Mouse (Mus musculus) MEL (cell line): ENCODE data around the gene Tmtc1. TPM values are rescaled to one million over a fixed set of nuclear protein-coding genes. Genes with fewer than 3 reads are reported as not detected.

Experiments
- DNase-seq: peaks from one replicate; pipeline ENCODE4 v3.0.0; 2011; ENCODE audit warnings: low read depth, low spot score
- H3K27ac ChIP-seq: 2 replicates; pipeline ENCODE4 v1.5.1; 2012; ENCODE audit warnings: low read depth, mild to moderate bottlenecking, control low read depth, low read length, moderate library complexity; ENCODE audit not compliant: control insufficient read depth
- H3K27me3 ChIP-seq, 2 experiments: fragments of 150-350 bp in 1 of 2; sonication (generic) in 1 of 2; 2 replicates each; pipeline ENCODE4 v1.6.1; 2012; ENCODE audit warnings: low read length in 2 of 2, mild to moderate bottlenecking in 2 of 2, improper control_type of control experiment in 1 of 2, moderate library complexity in 1 of 2; ENCODE audit not compliant: insufficient read depth in 2 of 2, control insufficient read depth in 1 of 2
- H3K36me3 ChIP-seq, 2 experiments: 2 replicates each; pipeline ENCODE4 v1.6.1; 2012 to 2014; ENCODE audit warnings: low read length in 2 of 2, improper control_type of control experiment in 1 of 2, inconsistent platforms in 1 of 2, mild to moderate bottlenecking in 1 of 2; ENCODE audit not compliant: insufficient read depth in 2 of 2, control insufficient read depth in 1 of 2
- H3K4me1 ChIP-seq, 2 experiments: fragments of 150-350 bp in 1 of 2; sonication (generic) in 1 of 2; 2 replicates each; pipeline ENCODE4 v1.6.1; 2012; ENCODE audit warnings: low read length in 2 of 2, improper control_type of control experiment in 1 of 2, mild to moderate bottlenecking in 1 of 2; ENCODE audit not compliant: insufficient read depth in 2 of 2, control insufficient read depth in 1 of 2
- H3K4me3 ChIP-seq, 2 experiments: fragments of 150-350 bp in 1 of 2; sonication (generic) in 1 of 2; 2 replicates each; pipeline ENCODE4 v1.5.1; 2012; ENCODE audit warnings: low read depth in 2 of 2, low read length in 2 of 2, mild to moderate bottlenecking in 2 of 2, moderate library complexity in 2 of 2, control low read depth in 1 of 2, improper control_type of control experiment in 1 of 2; ENCODE audit not compliant: control insufficient read depth in 1 of 2, insufficient read depth in 1 of 2
- H3K79me2 ChIP-seq: 2 replicates; pipeline ENCODE4 v1.6.1; 2012; ENCODE audit warnings: mild to moderate bottlenecking, low read length, moderate library complexity; ENCODE audit not compliant: control insufficient read depth, poor library complexity, insufficient read depth
- H3K9ac ChIP-seq: 2 replicates; pipeline ENCODE4 v1.6.1; 2012; ENCODE audit warnings: low read depth, mild to moderate bottlenecking, control low read depth, low read length, moderate library complexity; ENCODE audit not compliant: control insufficient read depth, poor library complexity, severe bottlenecking
- H3K9me3 ChIP-seq: fragments of 150-350 bp; sonication (generic); replicated peaks from 2 replicates; pipeline ENCODE4 v1.6.1; 2012; ENCODE audit warnings: mild to moderate bottlenecking, low read length, improper control_type of control experiment, moderate library complexity; ENCODE audit not compliant: insufficient read depth
- BHLHE40 ChIP-seq: IDR thresholded peaks from 2 replicates; pipeline ENCODE4 v1.6.1; 2012; ENCODE audit warnings: low read depth, mild to moderate bottlenecking, inconsistent platforms, low read length, improper control_type of control experiment, borderline replicate concordance
- CHD2 ChIP-seq: IDR thresholded peaks from 2 replicates; pipeline ENCODE4 v1.6.1; 2011; ENCODE audit warnings: low read length, improper control_type of control experiment
- CTCF ChIP-seq, 3 experiments: IDR thresholded peaks in 2 of 3; conservative IDR thresholded peaks in 1 of 3; 2 replicates each; pipeline ENCODE4 v1.5.1; 2011 to 2012; ENCODE audit warnings: low read length in 3 of 3, low read depth in 2 of 3, mild to moderate bottlenecking in 2 of 3, improper control_type of control experiment in 1 of 3, inconsistent platforms in 1 of 3, mixed read lengths in 1 of 3, moderate library complexity in 1 of 3; ENCODE audit not compliant: control insufficient read depth in 1 of 3, insufficient read depth in 1 of 3, poor library complexity in 1 of 3, severe bottlenecking in 1 of 3
- E2F4 ChIP-seq: IDR thresholded peaks from 2 replicates; pipeline ENCODE4 v1.6.1; 2011; ENCODE audit warnings: low read depth, low read length, improper control_type of control experiment, borderline replicate concordance
- ETS1 ChIP-seq: IDR thresholded peaks from 2 replicates; pipeline ENCODE4 v1.6.1; 2012; ENCODE audit warnings: low read depth, mild to moderate bottlenecking, inconsistent platforms, low read length, improper control_type of control experiment, moderate library complexity
- GABPA ChIP-seq: IDR thresholded peaks from 2 replicates; pipeline ENCODE4 v1.6.1; 2012; ENCODE audit warnings: low read depth, mild to moderate bottlenecking, inconsistent platforms, low read length, improper control_type of control experiment, moderate library complexity
- HCFC1 ChIP-seq: IDR thresholded peaks from 2 replicates; pipeline ENCODE4 v1.6.1; 2012; ENCODE audit warnings: low read depth, mild to moderate bottlenecking, inconsistent platforms, low read length, improper control_type of control experiment, moderate library complexity
- JUND ChIP-seq: IDR thresholded peaks from 2 replicates; pipeline ENCODE4 v1.6.1; 2011; ENCODE audit warnings: low read depth, mild to moderate bottlenecking, improper control_type of control experiment, low read length
- KAT2A ChIP-seq: conservative IDR thresholded peaks from 2 replicates; pipeline ENCODE4 v1.6.1; 2012; ENCODE audit warnings: low read depth, low read length, improper control_type of control experiment, inconsistent platforms
- MAX ChIP-seq: IDR thresholded peaks from 2 replicates; pipeline ENCODE4 v1.6.1; 2011; ENCODE audit warnings: low read length, improper control_type of control experiment
- MAZ ChIP-seq: IDR thresholded peaks from 2 replicates; pipeline ENCODE4 v1.6.1; 2012; ENCODE audit warnings: low read depth, mild to moderate bottlenecking, inconsistent platforms, low read length, improper control_type of control experiment
- MYC ChIP-seq: IDR thresholded peaks from 2 replicates; pipeline ENCODE4 v1.6.1; 2011; ENCODE audit warnings: low read depth, mild to moderate bottlenecking, low read length, improper control_type of control experiment, moderate library complexity
- NELFE ChIP-seq: IDR thresholded peaks from 2 replicates; pipeline ENCODE4 v1.6.1; 2011; ENCODE audit warnings: low read depth, low read length, improper control_type of control experiment
- NRF1 ChIP-seq: IDR thresholded peaks from 2 replicates; pipeline ENCODE4 v1.6.1; 2014; ENCODE audit warnings: low read depth, mild to moderate bottlenecking, inconsistent platforms, low read length, improper control_type of control experiment, moderate library complexity; ENCODE audit not compliant: poor library complexity, insufficient read depth, severe bottlenecking
- POLR2AphosphoS2 ChIP-seq: IDR thresholded peaks from 2 replicates; pipeline ENCODE4 v1.6.1; 2011; ENCODE audit warnings: low read length, improper control_type of control experiment
- POLR2AphosphoS5 ChIP-seq: IDR thresholded peaks from 2 replicates; pipeline ENCODE4 v1.6.1; 2012; ENCODE audit warnings: low read depth, borderline replicate concordance, mild to moderate bottlenecking, inconsistent platforms, low read length, moderate library complexity, mixed read lengths
- SIN3A ChIP-seq: IDR thresholded peaks from 2 replicates; pipeline ENCODE4 v1.6.1; 2012; ENCODE audit warnings: low read length, improper control_type of control experiment, inconsistent platforms
- USF1 ChIP-seq: IDR thresholded peaks from 2 replicates; pipeline ENCODE4 v1.6.1; 2014; ENCODE audit warnings: low read depth, mild to moderate bottlenecking, inconsistent platforms, low read length, improper control_type of control experiment, moderate library complexity
- ZC3H11A ChIP-seq: IDR thresholded peaks from 2 replicates; pipeline ENCODE4 v1.6.1; 2012; ENCODE audit warnings: low read depth, mild to moderate bottlenecking, inconsistent platforms, low read length, improper control_type of control experiment
- ZMIZ1 ChIP-seq: IDR thresholded peaks from 2 replicates; pipeline ENCODE4 v1.6.1; 2012; ENCODE audit warnings: low read depth, mild to moderate bottlenecking, inconsistent platforms, low read length, improper control_type of control experiment, moderate library complexity
- ZNF384 ChIP-seq: IDR thresholded peaks from 2 replicates; pipeline ENCODE4 v1.6.1; 2012; ENCODE audit warnings: low read depth, mild to moderate bottlenecking, inconsistent platforms, low read length, improper control_type of control experiment
- polyA plus RNA-seq, 2 experiments: library from polyadenylated mRNA; stranded (reverse) in 1 of 2; unstranded in 1 of 2; fragments of >175 nt in 1 of 2; fragments of >200 nt in 1 of 2; gene quantifications; 2 replicates each; pipeline versions ENCODE4 v1.2.1 to v1.2.4; 2012; ENCODE audit warnings: low replicate concordance in 2 of 2, low read depth in 1 of 2; ENCODE audit not compliant: insufficient read length in 2 of 2, insufficient read depth in 1 of 2, missing spikeins in 1 of 2
- total RNA-seq: library from RNA; depleted of rRNA; stranded (reverse); fragments of 300-350 nt; gene quantifications from 2 replicates; pipeline ENCODE4 v1.2.3, GENCODE M21; 2012

Gene Tmtc1
- total and polyA plus RNA-seq, 3 experiments = 0.03 TPM; not detected in 2

DNA sequence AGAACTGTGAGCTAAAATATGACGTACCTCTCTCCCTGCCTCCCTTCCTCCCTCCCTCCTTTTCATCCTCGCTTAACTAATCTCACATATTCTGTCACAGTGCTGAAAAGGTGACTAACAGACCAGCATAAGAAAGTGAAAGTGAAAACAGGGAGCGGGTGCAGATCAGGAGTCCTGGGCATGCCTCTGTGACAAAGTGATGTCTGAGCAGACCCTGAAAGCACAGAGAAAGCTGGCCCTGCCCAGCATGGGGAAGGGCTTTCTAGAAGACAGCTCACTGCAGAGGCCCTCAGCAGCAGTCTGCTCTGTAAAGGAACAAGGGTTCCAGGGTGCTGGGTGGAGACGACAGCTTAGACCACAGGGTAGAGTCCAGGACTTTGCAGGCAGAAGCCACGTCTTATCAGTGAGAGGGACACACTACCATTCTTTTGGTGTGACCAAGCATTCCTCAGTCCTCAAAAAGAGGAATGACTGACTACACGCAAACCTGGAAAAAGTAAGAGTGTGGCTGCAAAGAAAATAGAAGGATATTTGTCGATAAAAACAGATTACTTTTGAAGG is 7.7 kb downstream of the Tmtc1 start:
- Histone ChIP-seq H3K27ac (no peak overlapping the region), H3K27me3 (no peaks in the 10 kb centered on the region), H3K9me3 (no peaks in the 10 kb centered on the region), H3K4me1 (no peaks in the 10 kb centered on the region), H3K4me3 (peak overlapping the region in 1 of 2 experiments; percentile 2; a peak in 2 of 4 replicates), H3K79me2 (no peaks in the 10 kb centered on the region), H3K9ac (no peak overlapping the region), H3K36me3 (no peaks in the 10 kb centered on the region)
- no peak for TF ChIP-seq MYC
- no peak for TF ChIP-seq JUND
- no peak for TF ChIP-seq NRF1
- TF ChIP-seq POLR2AphosphoS2 = no peak
- TF ChIP-seq MAX = no peak
- no peak for TF ChIP-seq BHLHE40
- TF ChIP-seq ETS1 = no peak
- TF ChIP-seq ZMIZ1 = no peak
- no peak for TF ChIP-seq POLR2AphosphoS5
- no peak for TF ChIP-seq ZC3H11A
- TF ChIP-seq CHD2 = no peak
- TF ChIP-seq ZNF384 = no peak
- TF ChIP-seq CTCF (IDR thresholded peaks at IDR 0.05 in 2 of 3, conservative IDR thresholded peaks at IDR 0.05 in 1 of 3; ENCODE audit: control insufficient read depth in 1 of 3, insufficient read depth in 1 of 3, low read depth in 2 of 3, low read length in 3 of 3, poor library complexity in 1 of 3, severe bottlenecking in 1 of 3) = no peak
- TF ChIP-seq USF1 = no peak
- TF ChIP-seq GABPA = no peak
- no peak for DNase-seq

- DNase-seq = no peak
- no peaks in the 10 kb centered on the region; a peak in 1 of 4 replicates for H3K27me3 ChIP-seq
- H3K36me3 ChIP-seq = no peaks in the 10 kb centered on the region
- no peak overlapping the region for H3K9ac ChIP-seq
- no peaks in the 10 kb centered on the region for H3K9me3 ChIP-seq
- no peaks in the 10 kb centered on the region for H3K4me1 ChIP-seq
- H3K4me3 ChIP-seq = no peak overlapping the region
- no peak overlapping the region for H3K27ac ChIP-seq
- TF ChIP-seq POLR2AphosphoS5 (no peak), USF1 (no peak), SIN3A (no peak), KAT2A (no peak), POLR2AphosphoS2 (no peak), MYC (no peak), MAX (no peak), ETS1 (no peak), E2F4 (no peak), MAZ (no peak), ZNF384 (no peak), JUND (no peak), CHD2 (no peak), HCFC1 (no peak), NELFE (no peak)
- H3K79me2 ChIP-seq = no peaks in the 10 kb centered on the region
Observed at GRCm38 (mm10) chr6:148421577-148421976, 22.6 kb downstream of the Tmtc1 start.
